Mouse (Mus musculus) ES-Bruce4 (cell line): ENCODE measurements at regions not wholly inside any gene's neighbourhood (a gene's known extent, or its start where the extent isn't known, plus 50 kb on each side); places are given as distances from the start of the nearest gene placed in this dataset.
A peak's percentile ranks its signal among the peaks of the same experiment; 100 is the strongest.

ENCODE experiments used
- H3K27ac ChIP-seq: 2 replicates; pipeline ENCODE4 v1.5.1; 2012; ENCODE audit warnings: low read length, inconsistent platforms; ENCODE audit not compliant: insufficient read depth
- H3K27me3 ChIP-seq: 2 replicates; pipeline ENCODE4 v1.6.1; 2012; ENCODE audit warnings: mild to moderate bottlenecking, low read length, inconsistent platforms; ENCODE audit not compliant: control insufficient read depth, poor library complexity, insufficient read depth, severe bottlenecking
- H3K36me3 ChIP-seq: 2 replicates; pipeline ENCODE4 v1.6.1; 2012; ENCODE audit warnings: inconsistent platforms, mild to moderate bottlenecking, low read length, moderate library complexity; ENCODE audit not compliant: control insufficient read depth, poor library complexity, insufficient read depth, severe bottlenecking
- H3K4me1 ChIP-seq: one replicate; pipeline ENCODE4 v1.8.1; 2011; ENCODE audit warnings: low read length; ENCODE audit not compliant: control insufficient read depth, insufficient read depth
- H3K4me3 ChIP-seq: 2 replicates; pipeline ENCODE4 v1.5.1; 2011; ENCODE audit warnings: low read depth, mild to moderate bottlenecking, low read length
- H3K9ac ChIP-seq: 2 replicates; pipeline ENCODE4 v1.6.1; 2012; ENCODE audit warnings: low read depth, mild to moderate bottlenecking, inconsistent platforms; ENCODE audit not compliant: poor library complexity, severe bottlenecking
- H3K9me3 ChIP-seq: replicated peaks from 2 replicates; pipeline ENCODE4 v1.6.1; 2012; ENCODE audit warnings: mild to moderate bottlenecking, low read length, inconsistent platforms; ENCODE audit not compliant: control insufficient read depth, poor library complexity, insufficient read depth, severe bottlenecking
- CTCF ChIP-seq: IDR thresholded peaks from one replicate; pipeline ENCODE4 v1.8.1; 2011; ENCODE audit warnings: low read depth, low read length
- EP300 ChIP-seq: IDR thresholded peaks from 2 replicates; pipeline ENCODE4 v1.6.1; 2011; ENCODE audit warnings: low read depth, low read length; ENCODE audit not compliant: insufficient read depth
- POLR2A ChIP-seq: IDR thresholded peaks from one replicate; pipeline ENCODE4 v1.8.1; 2011; ENCODE audit warnings: low read length; ENCODE audit not compliant: insufficient read depth

- Histone ChIP-seq H3K4me3 (no peak overlapping the region), H3K4me1 (peaks cover 5% of the 10 kb centered on the region), H3K27me3 (no peaks in the 10 kb centered on the region), H3K36me3 (no peaks in the 10 kb centered on the region), H3K9me3 (no peaks in the 10 kb centered on the region; the same call in 1 of the 2 replicates), H3K27ac (peak overlapping the region; percentile 70), H3K9ac (no peak overlapping the region)
- TF ChIP-seq EP300 (no peak), CTCF (no peak), POLR2A (no peak)
Measured at GRCm38 (mm10) chr14:58657263-58657662, 485.4 kb downstream of the 1700129C05Rik start.

- H3K36me3 ChIP-seq: no peaks in the 10 kb centered on the region
- H3K4me1 ChIP-seq: peaks cover 5% of the 10 kb centered on the region
- H3K9ac ChIP-seq: no peak overlapping the region
- TF ChIP-seq EP300 (0 out of 2 replicates have a peak, but pooled peaks have one; percentile 30), POLR2A (no peak), CTCF (no peak)
- H3K27me3 ChIP-seq: no peaks in the 10 kb centered on the region
- H3K9me3 ChIP-seq: no peaks in the 10 kb centered on the region; the same call in 1 of the 2 replicates
- no peak overlapping the region for H3K4me3 ChIP-seq
- peak overlapping the region; percentile 70 for H3K27ac ChIP-seq
Measured at GRCm38 (mm10) chr14:58656935-58657238, 485.8 kb downstream of the 1700129C05Rik start.

GRCm38 (mm10) chr14:58656212-58656934 is 486.3 kb downstream of the 1700129C05Rik start:
- no peak overlapping the region for H3K9ac ChIP-seq
- H3K36me3 ChIP-seq: no peaks in the 10 kb centered on the region
- no peaks in the 10 kb centered on the region; the same call in 1 of the 2 replicates for H3K9me3 ChIP-seq
- no peaks in the 10 kb centered on the region for H3K27me3 ChIP-seq
- H3K4me1 ChIP-seq: peaks cover 5% of the 10 kb centered on the region
- TF ChIP-seq EP300 (no peak), POLR2A (no peak), CTCF (no peak)
- no peak overlapping the region for H3K4me3 ChIP-seq
- H3K27ac ChIP-seq: peak overlapping the region; percentile 77

- Histone ChIP-seq H3K9ac (no peak overlapping the region), H3K4me3 (no peak overlapping the region), H3K36me3 (no peaks in the 10 kb centered on the region), H3K4me1 (peaks cover 5% of the 10 kb centered on the region), H3K27me3 (no peaks in the 10 kb centered on the region), H3K27ac (no peak overlapping the region), H3K9me3 (no peaks in the 10 kb centered on the region; the same call in 1 of the 2 replicates)
- TF ChIP-seq CTCF (no peak), POLR2A (no peak), EP300 (no peak)
Measured at GRCm38 (mm10) chr14:58653026-58653425, 489.7 kb downstream of the 1700129C05Rik start.

- Histone ChIP-seq H3K9ac (no peak overlapping the region), H3K9me3 (no peaks in the 10 kb centered on the region; the same call in 1 of the 2 replicates), H3K27me3 (no peaks in the 10 kb centered on the region), H3K36me3 (no peaks in the 10 kb centered on the region), H3K4me3 (no peak overlapping the region), H3K27ac (no peak overlapping the region), H3K4me1 (peaks cover 5% of the 10 kb centered on the region)
- no peak for TF ChIP-seq CTCF
- no peak for TF ChIP-seq POLR2A
- TF ChIP-seq EP300: no peak
Measured at GRCm38 (mm10) chr14:58652004-58652403, 490.7 kb downstream of the 1700129C05Rik start.

- Histone ChIP-seq H3K9me3 (no peaks in the 10 kb centered on the region; the same call in 1 of the 2 replicates), H3K27ac (no peak overlapping the region), H3K4me1 (peaks cover 1% of the 10 kb centered on the region), H3K27me3 (no peaks in the 10 kb centered on the region), H3K9ac (no peak overlapping the region), H3K4me3 (no peak overlapping the region), H3K36me3 (no peaks in the 10 kb centered on the region)
- TF ChIP-seq EP300: no peak
- no peak for TF ChIP-seq POLR2A
- no peak for TF ChIP-seq CTCF
Measured at GRCm38 (mm10) chr14:58651210-58651609, 491.5 kb downstream of the 1700129C05Rik start.
